Mouse (Mus musculus) retina, postnatal 7 days (tissue): ENCODE results near the gene Chchd6.

Experiments used
- DNase-seq: peaks from one replicate; pipeline ENCODE4 v3.0.0-alpha.2; 2012; ENCODE audit warnings: low read depth, low spot score

The Chchd6 gene

DNA sequence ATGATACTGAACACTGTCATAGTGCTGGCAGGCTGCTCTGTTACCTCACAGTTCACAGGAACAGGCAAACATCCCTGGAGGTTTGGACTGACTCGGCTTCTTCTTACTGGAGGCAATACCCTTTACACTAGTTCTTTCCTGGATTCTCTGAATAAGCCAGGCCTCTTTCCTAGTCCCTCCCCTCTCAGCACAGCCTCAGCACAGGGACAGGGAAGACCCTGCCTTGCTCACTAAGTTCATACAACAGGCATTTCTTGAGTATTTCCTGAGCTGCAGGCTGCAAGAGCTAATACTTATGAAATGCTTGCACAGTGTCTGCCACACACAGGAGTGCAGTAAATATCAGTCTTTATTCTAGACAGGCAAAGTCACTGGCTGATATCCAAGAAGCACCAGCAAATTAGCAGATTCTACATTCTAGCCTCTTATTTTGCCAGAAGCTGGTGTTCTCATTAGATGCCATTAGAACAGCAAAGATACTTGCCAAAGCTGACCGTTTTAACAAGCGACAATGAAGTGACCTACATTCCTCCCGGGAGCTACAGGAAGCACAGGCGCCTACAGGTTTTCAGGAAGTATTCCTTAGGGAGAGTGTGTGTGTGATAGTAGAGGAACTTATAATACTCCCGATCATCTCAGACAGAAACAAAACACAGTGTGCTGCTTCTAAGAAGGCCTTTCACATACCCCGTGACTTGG is 142.3 kb downstream of the Chchd6 start:
- DNase-seq = no peak

DNA sequence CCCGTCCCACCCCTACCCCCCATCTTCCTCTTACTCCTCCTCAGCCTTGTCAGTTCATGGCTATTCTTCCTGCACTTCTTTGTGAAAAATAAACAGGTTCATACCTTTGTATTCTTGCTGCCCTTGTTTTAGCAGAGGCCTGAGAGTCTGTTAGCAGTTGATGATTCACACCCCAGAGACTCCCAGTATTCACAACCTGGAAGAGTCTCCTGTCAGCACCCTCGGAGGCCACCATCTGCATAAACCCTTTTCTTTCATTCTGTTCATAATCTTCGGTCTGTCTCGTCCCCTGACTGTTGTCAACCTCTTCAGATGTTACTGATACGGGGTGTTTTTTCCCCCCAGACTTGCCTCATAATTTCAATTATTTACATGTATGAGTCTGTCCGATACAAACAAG is 143.1 kb downstream of the Chchd6 start:
- no peak for DNase-seq

- no peak for DNase-seq
Observed at GRCm38 (mm10) chr6:89448736-89449135, 146.7 kb downstream of the Chchd6 start.

DNA sequence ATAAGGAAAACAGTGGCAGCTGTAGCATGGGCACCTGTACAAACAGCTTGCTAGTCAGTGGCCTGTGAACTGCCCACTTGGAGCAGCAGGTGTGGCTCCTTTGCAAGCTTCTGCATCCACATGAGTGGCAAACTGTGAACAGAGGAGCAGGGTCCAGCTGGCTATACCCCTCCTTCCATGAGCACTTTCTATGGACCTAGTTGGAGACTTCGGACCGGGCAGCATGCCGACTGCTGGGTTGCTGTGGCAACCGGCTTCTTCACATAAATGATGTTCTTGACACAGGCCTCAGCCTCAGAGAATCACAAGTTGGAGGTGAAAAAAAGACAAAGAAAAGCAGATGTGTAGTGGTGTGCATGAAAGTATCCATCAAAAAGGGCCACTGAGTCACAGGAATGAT is 154.8 kb downstream of the Chchd6 start:
- DNase-seq = no peak

DNA sequence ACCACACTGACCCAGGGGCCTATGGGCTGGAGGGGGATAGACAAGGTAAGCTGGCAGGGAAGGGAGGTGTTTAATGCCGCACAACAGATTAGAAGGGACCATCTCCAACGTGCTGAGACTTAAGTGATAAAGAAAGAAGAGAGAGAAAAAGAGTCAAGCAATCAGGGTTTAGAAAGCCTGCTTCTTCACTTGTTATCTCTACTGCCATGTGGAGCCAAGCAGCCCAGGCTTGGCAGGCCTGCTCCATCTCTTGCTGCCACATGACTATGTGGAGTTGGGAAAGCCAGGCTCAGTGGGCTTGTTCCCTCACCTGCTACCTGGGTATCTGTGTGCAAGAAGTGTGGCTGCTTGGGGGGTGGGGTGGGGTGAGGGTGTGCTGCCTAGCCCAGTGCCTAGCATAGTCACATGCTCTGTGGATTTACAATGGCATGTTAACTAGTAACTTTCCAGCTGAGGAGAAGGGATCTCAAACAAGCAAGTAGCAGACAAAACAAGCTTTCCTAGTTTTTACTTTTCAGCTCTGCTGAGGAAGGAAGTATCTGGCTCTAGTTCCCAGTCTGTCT is 163.5 kb downstream of the Chchd6 start:
- DNase-seq = no peak

- DNase-seq = no peak
Observed at GRCm38 (mm10) chr6:89430749-89431148, 164.7 kb downstream of the Chchd6 start.

- DNase-seq = no peak
Observed at GRCm38 (mm10) chr6:89428661-89429375, 166.6 kb downstream of the Chchd6 start.

- no peak for DNase-seq
Observed at GRCm38 (mm10) chr6:89424461-89424860, 171.0 kb downstream of the Chchd6 start.

- DNase-seq = no peak
Observed at GRCm38 (mm10) chr6:89422621-89423020, 172.8 kb downstream of the Chchd6 start.

DNA sequence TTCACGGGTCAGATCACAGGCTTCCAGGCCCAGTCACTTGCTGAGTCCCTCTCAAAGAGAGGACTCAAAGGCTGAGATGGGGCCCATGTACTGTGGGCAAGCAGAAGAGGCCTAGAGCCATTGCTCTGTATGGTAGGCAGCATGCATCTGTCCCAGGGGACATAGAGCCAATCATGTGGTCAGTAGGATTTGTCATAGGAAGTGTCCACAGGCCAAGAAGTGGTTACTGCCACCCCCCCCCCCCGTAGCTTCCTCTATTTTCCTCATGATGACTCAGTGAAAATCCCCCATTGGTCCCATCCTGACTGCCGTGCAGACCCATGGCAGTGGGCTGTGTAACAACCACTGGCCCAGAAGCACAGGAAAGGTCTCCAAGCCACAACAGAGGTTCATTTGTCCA is 173.5 kb downstream of the Chchd6 start:
- no peak for DNase-seq

- DNase-seq = no peak
Observed at GRCm38 (mm10) chr6:89421503-89421902, 173.9 kb downstream of the Chchd6 start.

DNA sequence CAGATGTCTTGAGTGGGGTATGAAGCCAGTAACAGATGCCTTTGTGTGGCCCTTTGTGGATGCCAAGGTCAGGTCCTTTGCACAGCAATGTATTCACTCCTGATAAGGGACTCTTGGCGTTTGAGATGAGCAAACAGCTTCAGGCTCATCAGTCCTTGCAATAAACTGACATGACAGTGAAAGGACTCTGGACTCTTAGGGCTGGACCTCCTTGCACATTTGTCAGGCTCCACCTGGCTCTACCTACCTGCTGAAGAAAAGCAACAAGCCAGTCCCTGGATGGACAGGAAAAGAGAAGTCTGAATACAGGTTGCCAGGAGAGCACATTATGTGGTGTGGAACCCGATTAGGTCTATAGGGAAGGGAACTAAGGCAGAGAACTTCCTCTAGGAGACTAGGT is 174.7 kb downstream of the Chchd6 start:
- DNase-seq = no peak

DNA sequence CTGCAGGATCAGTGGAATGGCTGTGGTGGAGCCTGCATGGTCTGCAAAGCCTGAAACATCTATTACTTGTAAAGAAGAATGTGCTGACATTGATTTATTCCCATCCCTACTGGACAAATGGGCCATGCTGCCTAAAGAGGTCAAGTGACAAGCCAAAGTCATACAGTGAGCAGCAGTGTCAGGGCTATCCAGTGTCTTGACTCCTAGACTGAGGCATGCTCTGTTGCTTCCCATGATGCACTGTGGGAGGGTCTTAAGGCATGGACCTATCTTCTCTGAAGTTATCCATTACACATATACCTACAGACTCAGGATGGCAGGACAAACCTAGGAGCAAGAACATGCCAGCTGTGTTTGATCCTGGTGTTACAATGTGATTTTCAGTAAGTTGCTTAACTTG is 175.3 kb downstream of the Chchd6 start:
- DNase-seq = no peak

DNA sequence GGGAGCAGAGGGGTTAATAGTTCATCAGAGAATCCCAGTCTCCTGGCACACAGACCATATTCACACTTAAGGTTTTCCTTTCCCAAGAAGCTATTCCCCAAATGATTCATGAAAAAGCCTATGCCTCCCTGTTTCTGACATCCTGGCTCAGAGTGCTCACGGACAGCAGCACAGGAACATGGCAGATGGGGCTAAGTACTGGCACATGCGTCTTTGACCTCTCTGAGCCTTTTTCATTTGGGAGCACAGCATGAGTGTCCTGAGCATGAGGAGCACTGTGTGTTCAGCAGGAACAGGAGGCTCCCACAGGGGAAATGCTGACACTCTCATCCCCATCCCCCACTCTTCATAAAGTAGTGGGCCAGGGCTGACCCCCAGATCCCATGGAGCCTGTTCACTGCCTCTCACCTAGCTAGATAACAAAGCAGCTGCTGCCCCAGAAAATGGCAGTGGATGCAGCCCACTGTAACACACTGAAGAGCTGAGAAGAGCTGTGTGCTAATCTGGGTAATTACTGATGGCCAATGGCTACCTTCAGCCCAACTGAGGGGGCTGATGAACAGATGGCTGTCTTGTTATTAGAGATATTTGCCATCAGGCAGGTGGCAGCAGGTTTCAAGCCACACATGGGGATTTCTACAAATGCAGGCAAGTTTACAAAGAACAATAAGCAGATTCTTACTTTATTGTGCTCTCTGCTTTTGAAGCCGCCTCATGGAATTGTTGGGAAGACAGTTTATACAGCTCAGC is 176.2 kb downstream of the Chchd6 start:
- no peak for DNase-seq

- no peak for DNase-seq
Observed at GRCm38 (mm10) chr6:89416030-89416595, 179.3 kb downstream of the Chchd6 start.

- DNase-seq = no peak
Observed at GRCm38 (mm10) chr6:89415091-89415490, 180.4 kb downstream of the Chchd6 start.

GRCm38 (mm10) chr6:89414126-89414525 is 181.3 kb downstream of the Chchd6 start:
- DNase-seq = no peak

GRCm38 (mm10) chr6:89413481-89413884 is 182.0 kb downstream of the Chchd6 start:
- no peak for DNase-seq

DNA sequence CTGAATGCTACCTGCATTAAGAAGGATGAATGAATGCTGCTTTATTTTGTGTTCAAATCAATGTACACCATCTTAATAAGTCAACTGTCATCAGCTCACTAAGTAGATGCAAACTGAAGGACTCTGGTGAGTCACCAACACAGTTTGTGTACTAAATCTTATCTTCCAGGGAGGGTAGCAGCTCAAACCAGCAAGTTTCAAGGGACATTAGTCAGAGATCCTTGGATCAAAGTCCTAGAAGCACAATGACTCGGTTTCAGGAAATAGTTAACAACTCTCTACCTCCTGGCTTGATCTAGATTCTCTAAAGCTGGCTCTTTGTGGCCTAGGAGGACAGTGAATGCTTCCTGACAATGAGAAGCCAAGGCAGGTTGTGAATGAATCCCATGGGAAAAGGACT is 182.9 kb downstream of the Chchd6 start:
- no peak for DNase-seq

GRCm38 (mm10) chr6:89409041-89409440 is 186.4 kb downstream of the Chchd6 start:
- no peak for DNase-seq

- no peak for DNase-seq
Observed at GRCm38 (mm10) chr6:89408259-89408658, 187.2 kb downstream of the Chchd6 start.
